Mouse (Mus musculus): Measurements from ENCODE around the gene Dcaf4. TPM values are rescaled to one million over a fixed set of nuclear protein-coding genes. Genes with fewer than 3 reads are reported as not detected.

The Dcaf4 gene
- polyA plus RNA-seq, 1 experiment from 2014 or later = 30.1 TPM

- 0 out of 2 replicates have a peak overlapping the region, but pooled peaks have one; percentile 82 for H3K9ac ChIP-seq (replicated peaks; ENCODE audit: low read length)
- peak overlapping the region; percentile 83 for H3K4me3 ChIP-seq (ENCODE audit: low read length)
- no peaks in the 10 kb centered on the region for H3K36me3 ChIP-seq (ENCODE audit: insufficient read depth, low read length)
- peaks cover 41% of the 10 kb centered on the region for H3K4me1 ChIP-seq (ENCODE audit: insufficient read depth, low read length)
- H3K4me2 ChIP-seq (replicated peaks; ENCODE audit: low read depth, low read length) = peak overlapping the region; percentile 99
- no peak overlapping the region for H3K27ac ChIP-seq (ENCODE audit: low read length)
- H3K9me3 ChIP-seq (ENCODE audit: low read length) = no peaks in the 10 kb centered on the region
- 4% methylated on average over 24 of the region's 24 CpGs for WGBS
- no peak for ATAC-seq (ENCODE audit: low FRiP score, low TSS enrichment)
- H3K27me3 ChIP-seq (ENCODE audit: insufficient read depth, low read length) = peaks cover 2% of the 10 kb centered on the region; the same call in 1 of the 2 replicates
Observed at GRCm38 (mm10) chr12:83484855-83485745, 35.2 kb upstream of the Dcaf4 start.

- ATAC-seq (ENCODE audit: low FRiP score, low TSS enrichment) = no peak
- peak overlapping the region; percentile 99 for H3K4me2 ChIP-seq (replicated peaks; ENCODE audit: low read depth, low read length)
- peaks cover 2% of the 10 kb centered on the region; the same call in 1 of the 2 replicates for H3K27me3 ChIP-seq (ENCODE audit: insufficient read depth, low read length)
- H3K36me3 ChIP-seq (ENCODE audit: insufficient read depth, low read length) = no peaks in the 10 kb centered on the region
- peak overlapping the region; percentile 82 for H3K9ac ChIP-seq (replicated peaks; ENCODE audit: low read length)
- H3K27ac ChIP-seq (ENCODE audit: low read length) = peak overlapping the region; percentile 90; the same call in 1 of the 2 replicates
- peak overlapping the region; percentile 83 for H3K4me3 ChIP-seq (ENCODE audit: low read length)
- H3K4me1 ChIP-seq (ENCODE audit: insufficient read depth, low read length) = peaks cover 38% of the 10 kb centered on the region
- no peaks in the 10 kb centered on the region for H3K9me3 ChIP-seq (ENCODE audit: low read length)
- WGBS = under 1% methylated on average over 53 of the region's 53 CpGs
Observed at GRCm38 (mm10) chr12:83485911-83486670, 34.2 kb upstream of the Dcaf4 start.

GRCm38 (mm10) chr12:83486671-83487461, 33.4 kb upstream of the Dcaf4 start:
- Histone ChIP-seq H3K9ac (replicated peaks; ENCODE audit: low read length) (peak overlapping the region; percentile 82), H3K4me1 (ENCODE audit: insufficient read depth, low read length) (peaks cover 32% of the 10 kb centered on the region), H3K4me3 (ENCODE audit: low read length) (peak overlapping the region; percentile 83), H3K27me3 (ENCODE audit: insufficient read depth, low read length) (peaks cover 2% of the 10 kb centered on the region; the same call in 1 of the 2 replicates), H3K4me2 (replicated peaks; ENCODE audit: low read depth, low read length) (peak overlapping the region; percentile 99), H3K9me3 (ENCODE audit: low read length) (peaks cover 4% of the 10 kb centered on the region; the same call in 1 of the 2 replicates), H3K27ac (ENCODE audit: low read length) (peak overlapping the region; percentile 90), H3K36me3 (ENCODE audit: insufficient read depth, low read length) (no peaks in the 10 kb centered on the region)
- 0% methylated on average over 73 of the region's 73 CpGs for WGBS
- peak; percentile 79 for ATAC-seq (ENCODE audit: low FRiP score, low TSS enrichment)

- H3K27me3 ChIP-seq (ENCODE audit: insufficient read depth, low read length) = peaks cover 2% of the 10 kb centered on the region; the same call in 1 of the 2 replicates
- H3K4me3 ChIP-seq (ENCODE audit: low read length) = peak within 1 kb of the TSS; percentile 83
- peak within 1 kb of the TSS; percentile 82 for H3K9ac ChIP-seq (replicated peaks; ENCODE audit: low read length)
- H3K27ac ChIP-seq (ENCODE audit: low read length) = peak within 1 kb of the TSS; percentile 90
- H3K4me2 ChIP-seq (replicated peaks; ENCODE audit: low read depth, low read length) = peak within 1 kb of the TSS; percentile 99
- under 1% methylated on average over 31 of the region's 31 CpGs for WGBS
- H3K4me1 ChIP-seq (ENCODE audit: insufficient read depth, low read length) = peaks cover 28% of the 10 kb centered on the region
- H3K9me3 ChIP-seq (ENCODE audit: low read length) = peaks cover 4% of the 10 kb centered on the region; the same call in 1 of the 2 replicates
- no peaks in the 10 kb centered on the region for H3K36me3 ChIP-seq (ENCODE audit: insufficient read depth, low read length)
- peak; percentile 97 for ATAC-seq (ENCODE audit: low FRiP score, low TSS enrichment)
Observed at GRCm38 (mm10) chr12:83487476-83487991, 32.7 kb upstream of the Dcaf4 start, which contains the start of gene Dpf3. Dpf3 (minus strand) TSS chr12:83487716.

- H3K4me2 ChIP-seq (replicated peaks; ENCODE audit: low read depth, low read length) = peak overlapping the region; percentile 99
Observed at GRCm38 (mm10) chr12:83488211-83488941, 31.9 kb upstream of the Dcaf4 start.

GRCm38 (mm10) chr12:83489748-83490147, 30.5 kb upstream of the Dcaf4 start:
- Histone ChIP-seq H3K4me2 (replicated peaks; ENCODE audit: low read depth, low read length) (no peak overlapping the region), H3K27ac (ENCODE audit: low read length) (no peak overlapping the region), H3K27me3 (ENCODE audit: insufficient read depth, low read length) (no peaks in the 10 kb centered on the region; the same call in 1 of the 2 replicates), H3K36me3 (ENCODE audit: insufficient read depth, low read length) (no peaks in the 10 kb centered on the region), H3K9me3 (ENCODE audit: low read length) (peaks cover 4% of the 10 kb centered on the region; the same call in 1 of the 2 replicates), H3K4me1 (ENCODE audit: insufficient read depth, low read length) (peaks cover 25% of the 10 kb centered on the region), H3K9ac (replicated peaks; ENCODE audit: low read length) (no peak overlapping the region), H3K4me3 (ENCODE audit: low read length) (no peak overlapping the region)
- ATAC-seq (ENCODE audit: low FRiP score, low TSS enrichment) = no peak
- 28% methylated on average over 2 of the region's 2 CpGs for WGBS

More at GRCm38 (mm10) chr12:83488211-83488941, 31.9 kb upstream of the Dcaf4 start:
- H3K9ac ChIP-seq (replicated peaks; ENCODE audit: low read length) = peak overlapping the region; percentile 64
- H3K9me3 ChIP-seq (ENCODE audit: low read length) = peaks cover 4% of the 10 kb centered on the region; the same call in 1 of the 2 replicates
- H3K27me3 ChIP-seq (ENCODE audit: insufficient read depth, low read length) = peaks cover 2% of the 10 kb centered on the region; the same call in 1 of the 2 replicates
- peaks cover 28% of the 10 kb centered on the region for H3K4me1 ChIP-seq (ENCODE audit: insufficient read depth, low read length)
- peak overlapping the region; percentile 83 for H3K4me3 ChIP-seq (ENCODE audit: low read length)
- H3K36me3 ChIP-seq (ENCODE audit: insufficient read depth, low read length) = no peaks in the 10 kb centered on the region
- WGBS = under 1% methylated on average over 29 of the region's 29 CpGs
- peak; percentile 39; the same call in 1 of the 2 replicates for ATAC-seq (ENCODE audit: low FRiP score, low TSS enrichment)
- no peak overlapping the region for H3K27ac ChIP-seq (ENCODE audit: low read length)

- H3K36me3 ChIP-seq (ENCODE audit: insufficient read depth, low read length) = no peaks in the 10 kb centered on the region
- WGBS = 50% methylated on average over 1 of the region's 1 CpGs
- ATAC-seq (ENCODE audit: low FRiP score, low TSS enrichment) = no peak
- H3K27ac ChIP-seq (ENCODE audit: low read length) = no peak overlapping the region
- no peak overlapping the region for H3K9ac ChIP-seq (replicated peaks; ENCODE audit: low read length)
- H3K9me3 ChIP-seq (ENCODE audit: low read length) = peaks cover 4% of the 10 kb centered on the region; the same call in 1 of the 2 replicates
- H3K4me1 ChIP-seq (ENCODE audit: insufficient read depth, low read length) = peaks cover 13% of the 10 kb centered on the region
- no peak overlapping the region for H3K4me2 ChIP-seq (replicated peaks; ENCODE audit: low read depth, low read length)
- no peaks in the 10 kb centered on the region; the same call in 1 of the 2 replicates for H3K27me3 ChIP-seq (ENCODE audit: insufficient read depth, low read length)
- no peak overlapping the region for H3K4me3 ChIP-seq (ENCODE audit: low read length)
Observed at GRCm38 (mm10) chr12:83491609-83492008, 28.7 kb upstream of the Dcaf4 start.

- Histone ChIP-seq H3K4me1 (ENCODE audit: insufficient read depth, low read length) (peaks cover 13% of the 10 kb centered on the region), H3K4me2 (replicated peaks; ENCODE audit: low read depth, low read length) (no peak overlapping the region), H3K36me3 (ENCODE audit: insufficient read depth, low read length) (no peaks in the 10 kb centered on the region), H3K9ac (replicated peaks; ENCODE audit: low read length) (no peak overlapping the region), H3K27ac (ENCODE audit: low read length) (no peak overlapping the region), H3K4me3 (ENCODE audit: low read length) (no peak overlapping the region), H3K9me3 (ENCODE audit: low read length) (peaks cover 4% of the 10 kb centered on the region; the same call in 1 of the 2 replicates), H3K27me3 (ENCODE audit: insufficient read depth, low read length) (no peaks in the 10 kb centered on the region; the same call in 1 of the 2 replicates)
- no peak for ATAC-seq (ENCODE audit: low FRiP score, low TSS enrichment)
- WGBS = 76% methylated on average over 3 of the region's 3 CpGs
Observed at GRCm38 (mm10) chr12:83492808-83493207, 27.5 kb upstream of the Dcaf4 start.

Data from kidney, embryonic 16.5 days (tissue).